Mouse (Mus musculus): ENCODE data around the gene Abcb4. TPM values are rescaled to one million over a fixed set of nuclear protein-coding genes. Genes with fewer than 3 reads are reported as not detected.
"Not testable (repeated sequence)": the region's sequence is repeated elsewhere in the genome, so short reads cannot be mapped to it uniquely, and the experiment has no call there.

The Abcb4 gene
- total RNA-seq, 1 experiment from 2014 or later: 110 TPM

DNA sequence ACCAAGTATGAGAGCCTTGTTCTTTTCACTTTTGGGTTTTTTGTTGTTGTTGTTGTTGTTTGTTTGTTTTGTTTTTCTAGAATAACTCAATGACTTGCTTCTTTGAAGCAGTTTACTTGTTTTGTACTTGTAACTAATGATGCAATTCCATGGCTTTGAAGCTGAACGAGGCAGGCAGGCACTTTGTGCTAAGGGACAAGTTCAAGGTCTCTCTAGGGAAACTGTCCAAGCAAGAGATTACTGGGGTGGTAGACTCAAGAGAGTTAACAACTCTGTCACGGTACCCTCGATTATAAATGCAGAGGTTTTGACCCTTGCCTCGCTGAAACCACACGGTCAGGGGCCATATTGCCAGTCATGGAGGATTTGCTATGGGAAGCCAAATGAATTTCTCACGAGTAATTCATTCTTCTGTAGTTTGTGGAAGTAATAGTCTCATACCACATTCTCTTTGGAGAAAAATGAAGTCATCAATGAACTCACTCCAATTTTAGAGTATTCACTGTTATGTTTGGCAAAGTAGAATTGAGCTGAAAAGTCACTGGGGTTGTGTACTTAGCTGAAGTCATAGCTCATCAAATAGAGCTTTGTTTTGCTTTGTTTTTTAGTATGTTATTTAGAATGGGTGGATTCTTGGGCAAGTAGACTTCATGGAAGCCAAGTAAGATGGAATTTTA lies 8.8 kb downstream of the Abcb4 start:
- ATAC-seq (replicated peaks; ENCODE audit: low read depth, poor library complexity, severe bottlenecking): no peak

DNA sequence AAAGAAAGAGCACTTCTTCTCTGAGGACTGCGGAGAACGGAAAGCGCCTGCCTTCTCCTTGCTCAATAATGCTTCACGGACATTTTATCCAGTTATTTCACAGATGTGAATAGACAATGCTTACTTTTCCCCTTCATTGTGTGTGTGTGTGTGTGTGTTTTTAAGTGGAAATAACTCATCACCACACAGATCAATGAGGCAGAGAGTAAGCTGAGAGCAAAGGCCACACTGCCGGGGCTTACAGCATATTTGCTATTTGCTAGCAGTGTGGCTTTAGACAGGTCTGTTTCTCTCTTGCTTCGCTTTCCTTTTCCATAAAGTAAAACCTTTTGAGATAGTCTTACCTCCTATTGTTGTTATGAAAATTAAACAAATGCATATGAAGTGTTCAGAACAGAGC lies 11.0 kb downstream of the Abcb4 start:
- no peak for ATAC-seq (replicated peaks; ENCODE audit: low read depth, poor library complexity, severe bottlenecking)

DNA sequence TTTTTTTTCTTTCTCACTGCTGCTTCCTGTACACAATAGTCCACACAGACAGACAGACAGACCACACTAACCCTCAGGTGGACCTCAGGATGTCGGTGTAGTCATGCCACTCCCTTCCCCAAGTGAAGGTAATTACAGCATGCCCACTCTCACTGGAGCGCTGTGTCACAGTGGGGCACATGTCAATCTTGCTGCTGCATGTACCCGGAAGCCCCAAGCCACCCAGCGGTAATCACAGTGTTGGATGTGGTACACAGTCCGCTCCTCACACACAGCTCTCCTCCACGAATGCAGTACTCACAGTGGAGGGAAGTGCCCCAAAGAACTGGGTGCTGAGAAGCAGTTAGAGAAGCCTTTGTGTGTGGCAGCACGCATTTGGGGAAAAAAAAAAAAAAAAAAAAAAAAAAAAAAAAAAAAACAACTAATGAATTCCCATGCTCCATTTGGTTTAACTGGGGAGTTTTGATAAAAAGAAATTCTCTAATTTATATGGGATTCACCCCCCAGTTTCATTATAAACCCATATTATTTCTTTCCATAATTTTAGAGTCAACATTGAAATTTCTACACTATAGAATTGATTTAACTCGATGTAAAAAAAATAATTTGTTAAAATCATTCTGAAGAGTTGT lies 18.2 kb downstream of the Abcb4 start:
- peak; percentile 91 for ATAC-seq (replicated peaks; ENCODE audit: low read depth, poor library complexity, severe bottlenecking)

DNA sequence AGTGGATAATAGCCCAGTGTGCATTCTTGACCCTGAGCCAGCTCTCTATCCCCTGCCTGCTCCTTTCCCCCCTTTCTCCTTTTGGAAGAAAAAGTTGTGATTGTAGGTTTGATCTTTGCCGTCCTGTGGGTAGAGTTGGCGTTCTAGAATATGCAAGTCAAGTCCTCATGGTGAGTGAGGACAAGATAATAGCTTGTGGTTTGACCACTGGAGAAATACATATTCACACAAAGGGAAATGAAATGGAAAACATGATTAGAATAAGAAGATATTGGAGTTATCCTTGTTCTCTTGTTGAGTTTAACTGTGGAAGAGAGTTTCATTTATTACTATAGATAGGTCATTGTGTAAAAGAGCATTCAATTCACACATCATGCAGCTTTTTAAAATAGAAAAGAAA lies 22.9 kb downstream of the Abcb4 start:
- peak; percentile 38; the same call in 1 of the 2 replicates for ATAC-seq (replicated peaks; ENCODE audit: low read depth, poor library complexity, severe bottlenecking)

DNA sequence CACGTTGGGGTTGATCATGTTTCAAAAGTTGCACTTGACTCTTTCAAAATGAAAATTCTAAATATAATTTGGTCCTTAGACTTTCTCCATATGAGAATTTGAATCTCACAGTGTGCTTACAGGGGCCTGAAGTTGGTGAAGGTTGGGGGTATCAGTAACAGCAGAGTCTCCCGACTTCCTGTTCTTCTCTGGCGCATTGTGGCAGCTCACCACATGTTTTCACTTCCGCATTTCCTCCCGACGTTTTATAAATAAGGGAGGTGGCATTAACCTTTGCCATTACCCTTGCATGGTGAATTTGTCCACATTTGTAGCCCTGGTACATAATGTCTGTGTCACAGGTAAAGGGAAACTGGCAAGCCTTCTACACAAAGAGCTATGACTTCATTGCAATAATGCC lies 23.6 kb downstream of the Abcb4 start:
- peak; percentile 98 for ATAC-seq (replicated peaks; ENCODE audit: low read depth, poor library complexity, severe bottlenecking)

DNA sequence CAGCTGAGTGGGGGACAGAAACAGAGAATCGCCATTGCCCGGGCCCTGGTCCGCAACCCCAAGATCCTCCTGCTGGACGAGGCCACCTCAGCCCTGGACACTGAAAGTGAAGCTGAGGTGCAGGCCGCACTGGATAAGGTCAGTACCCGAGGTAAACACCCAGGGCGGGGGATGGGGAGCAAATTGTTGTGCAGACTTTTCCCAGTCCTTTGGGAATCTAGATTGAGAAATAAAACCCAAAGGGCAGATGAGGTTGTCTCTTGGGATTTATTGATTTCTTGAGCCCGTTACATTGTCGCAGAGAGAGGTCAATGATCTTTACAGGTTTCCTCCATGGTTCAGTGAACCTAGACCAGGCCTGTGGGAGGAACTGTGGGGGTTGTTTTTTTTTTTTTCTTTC lies 34.9 kb downstream of the Abcb4 start:
- no peak for ATAC-seq (replicated peaks; ENCODE audit: low read depth, poor library complexity, severe bottlenecking)

GRCm38 (mm10) chr5:8937965-8938364 lies 44.4 kb downstream of the Abcb4 start:
- ATAC-seq (replicated peaks; ENCODE audit: low read depth, poor library complexity, severe bottlenecking): peak; percentile 79

DNA sequence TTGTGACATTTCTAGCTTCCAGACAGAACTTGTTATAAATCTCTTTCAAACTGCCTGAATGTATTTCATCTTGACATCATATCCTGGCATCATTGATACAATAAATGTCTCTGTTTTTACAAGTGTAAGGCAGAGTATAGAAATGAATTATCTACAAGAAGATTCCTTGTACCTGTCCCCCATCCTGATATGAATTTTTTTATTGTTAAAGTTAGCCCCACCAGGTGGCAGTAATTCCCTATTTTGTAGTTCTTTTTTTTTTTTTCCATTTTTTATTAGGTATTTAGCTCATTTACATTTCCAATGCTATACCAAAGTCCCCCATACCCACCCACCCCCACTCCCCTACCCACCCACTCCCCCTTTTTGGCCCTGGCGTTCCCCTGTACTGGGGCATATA lies 47.7 kb downstream of the Abcb4 start:
- ATAC-seq (replicated peaks; ENCODE audit: low read depth, poor library complexity, severe bottlenecking): not testable (repeated sequence)

DNA sequence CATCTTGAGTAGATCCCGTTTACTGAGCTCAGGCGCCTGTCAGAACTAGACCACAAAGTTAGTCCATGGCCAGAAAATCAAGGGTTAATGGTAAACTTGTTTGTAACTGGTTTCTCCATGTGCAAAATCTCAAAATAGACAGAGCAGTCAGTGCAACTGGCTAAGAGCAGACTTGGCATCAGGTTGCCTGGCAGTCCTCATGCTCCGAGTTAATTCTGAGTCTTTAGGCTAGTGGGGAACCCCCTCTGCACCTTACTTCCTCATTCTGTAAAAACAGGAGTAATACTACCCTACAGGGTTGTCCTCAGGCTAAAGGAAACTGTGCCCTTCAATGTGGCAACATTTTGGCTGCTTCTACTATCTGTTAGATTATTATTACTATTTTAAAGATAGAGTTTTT lies 50.3 kb downstream of the Abcb4 start:
- peak; percentile 99 for ATAC-seq (replicated peaks; ENCODE audit: low read depth, poor library complexity, severe bottlenecking)

DNA sequence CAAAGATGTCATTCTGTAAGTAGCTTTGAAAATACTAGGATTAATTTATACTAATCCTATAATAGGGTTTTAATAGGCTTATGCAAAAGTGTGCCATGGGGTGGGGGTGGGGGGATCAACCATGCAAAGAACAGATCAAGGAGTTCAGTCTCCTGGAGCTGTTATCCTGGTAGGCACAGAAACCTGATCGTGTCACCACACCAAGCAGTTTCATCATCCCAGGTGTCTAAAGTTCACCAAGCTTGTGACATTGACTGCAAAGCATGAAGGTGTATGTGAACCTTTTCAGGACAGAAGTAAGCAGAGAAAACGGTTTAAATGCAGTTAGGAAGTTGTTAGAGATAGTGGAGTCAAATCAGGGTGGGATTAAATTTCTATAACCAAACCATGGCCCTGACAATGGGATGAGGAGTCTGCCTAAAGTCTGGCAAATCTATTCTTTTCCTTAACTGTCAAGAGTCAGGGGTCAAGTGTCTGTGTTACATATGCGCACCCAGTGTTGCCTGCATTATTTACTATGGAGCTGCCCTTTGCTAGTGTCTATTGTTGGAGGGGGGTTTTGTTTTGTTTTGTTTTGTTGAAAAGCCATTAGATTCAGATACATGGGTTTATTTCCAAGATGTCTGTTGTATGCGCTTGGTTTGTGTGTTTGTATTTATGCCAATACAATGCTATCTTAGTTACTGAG lies 54.0 kb downstream of the Abcb4 start:
- ATAC-seq (replicated peaks; ENCODE audit: low read depth, poor library complexity, severe bottlenecking): no peak

DNA sequence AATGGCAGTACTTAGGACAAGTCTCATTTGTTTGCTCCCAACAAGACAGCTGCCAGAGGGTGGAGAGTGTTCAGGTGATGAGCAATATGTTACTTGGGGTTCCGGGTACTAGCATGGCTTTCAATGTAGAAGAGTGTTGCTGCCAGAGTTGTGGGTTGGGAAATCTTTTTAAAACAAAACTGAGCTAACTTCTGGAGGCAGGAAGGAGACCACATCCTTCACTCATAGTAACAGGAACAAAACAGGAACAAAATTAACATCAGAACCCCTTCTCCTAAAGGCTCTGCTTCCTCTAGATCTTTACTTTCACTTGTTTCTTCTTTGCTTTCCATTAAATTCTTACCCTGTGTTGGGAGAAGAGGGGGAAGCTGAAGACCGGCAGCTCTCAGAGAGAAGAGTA lies 60.1 kb downstream of the Abcb4 start:
- peak; percentile 70 for ATAC-seq (replicated peaks; ENCODE audit: low read depth, poor library complexity, severe bottlenecking)

DNA sequence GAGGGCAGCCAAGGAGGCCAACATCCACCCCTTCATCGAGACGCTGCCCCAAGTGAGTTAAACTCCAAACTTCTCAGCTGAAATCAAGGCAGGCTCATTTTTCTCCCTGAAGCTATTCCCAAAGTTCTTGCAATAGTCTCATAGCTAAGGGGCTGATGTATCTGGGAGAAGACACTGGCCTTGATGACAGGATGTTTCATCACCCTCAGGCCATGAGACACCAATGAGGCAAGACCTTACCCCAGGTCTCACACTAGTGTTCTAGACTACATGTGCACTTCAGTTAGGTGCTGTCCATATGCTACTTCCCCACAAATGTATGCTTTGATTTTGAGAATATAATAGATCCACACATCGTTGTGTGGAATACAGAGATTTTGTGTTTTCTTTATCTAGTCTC lies 62.0 kb downstream of the Abcb4 start:
- no peak for ATAC-seq (replicated peaks; ENCODE audit: low read depth, poor library complexity, severe bottlenecking)

DNA sequence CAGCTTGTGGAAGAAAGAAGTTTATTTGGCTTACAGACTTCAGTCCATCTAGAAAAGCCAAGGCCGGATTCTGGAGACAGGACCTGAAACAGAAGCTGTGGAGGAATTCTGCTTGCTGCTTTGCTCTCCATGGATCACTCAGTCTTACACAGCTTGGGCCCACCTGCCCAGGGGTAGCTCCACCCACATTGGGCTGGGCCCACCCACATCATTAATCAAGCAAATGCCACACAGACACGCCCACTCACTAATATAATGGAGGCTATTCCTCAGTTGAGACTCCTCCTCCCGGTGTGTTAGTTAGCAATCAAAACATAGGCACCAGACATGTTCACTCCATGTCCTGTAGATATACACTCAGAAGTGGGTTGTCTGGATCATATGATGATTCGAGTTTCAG lies 67.0 kb downstream of the Abcb4 start:
- no peak for ATAC-seq (replicated peaks; ENCODE audit: low read depth, poor library complexity, severe bottlenecking)

DNA sequence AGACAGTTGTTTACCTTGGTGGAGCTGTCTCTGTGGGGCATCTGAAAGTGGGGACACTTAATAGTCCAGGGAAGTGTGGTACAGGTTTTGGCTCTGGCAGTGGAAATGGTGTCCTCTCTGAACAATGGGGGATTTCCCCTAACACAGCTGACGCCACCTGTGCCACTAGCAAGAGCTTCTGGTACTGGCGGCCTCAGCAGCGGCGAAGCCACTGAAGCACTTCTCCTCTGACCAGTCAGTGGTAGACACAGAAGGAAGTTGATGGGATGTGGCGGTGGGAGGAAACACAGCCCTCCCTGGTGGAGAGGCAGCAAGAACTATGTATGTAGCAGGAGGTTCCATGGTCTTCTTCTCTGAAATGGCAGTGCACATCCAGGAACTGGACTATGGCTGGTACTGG lies 71.0 kb downstream of the Abcb4 start:
- ATAC-seq (replicated peaks; ENCODE audit: low read depth, poor library complexity, severe bottlenecking): peak; percentile 57

- ATAC-seq (replicated peaks; ENCODE audit: low read depth, poor library complexity, severe bottlenecking): no peak
Observed at GRCm38 (mm10) chr5:8970694-8971093, 77.2 kb downstream of the Abcb4 start.

- no peak for ATAC-seq (replicated peaks; ENCODE audit: low read depth, poor library complexity, severe bottlenecking)
Observed at GRCm38 (mm10) chr5:8972355-8972754, 78.8 kb downstream of the Abcb4 start.

- ATAC-seq (replicated peaks; ENCODE audit: low read depth, poor library complexity, severe bottlenecking): no peak
Observed at GRCm38 (mm10) chr5:8974721-8975120, 81.2 kb downstream of the Abcb4 start.

DNA sequence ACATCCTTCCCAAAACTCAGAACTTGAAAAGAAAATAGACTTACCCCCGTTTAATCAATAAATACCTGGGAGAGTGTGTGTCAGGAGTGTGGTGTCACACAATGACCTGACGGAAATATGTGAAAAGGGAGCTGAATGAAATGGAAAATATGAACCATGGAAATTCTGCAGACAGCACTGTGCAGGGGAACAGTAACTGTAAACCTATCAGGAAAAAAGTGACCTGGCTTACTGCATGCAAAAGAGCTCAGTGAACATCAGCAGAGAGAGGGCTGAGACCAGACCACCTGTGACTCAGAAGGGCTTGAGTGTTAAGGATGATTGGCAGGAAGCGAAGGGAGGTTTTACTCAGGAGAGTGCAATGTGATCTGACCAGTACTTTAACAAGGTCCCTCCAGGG lies 92.0 kb downstream of the Abcb4 start:
- ATAC-seq (replicated peaks; ENCODE audit: low read depth, poor library complexity, severe bottlenecking): no peak

DNA sequence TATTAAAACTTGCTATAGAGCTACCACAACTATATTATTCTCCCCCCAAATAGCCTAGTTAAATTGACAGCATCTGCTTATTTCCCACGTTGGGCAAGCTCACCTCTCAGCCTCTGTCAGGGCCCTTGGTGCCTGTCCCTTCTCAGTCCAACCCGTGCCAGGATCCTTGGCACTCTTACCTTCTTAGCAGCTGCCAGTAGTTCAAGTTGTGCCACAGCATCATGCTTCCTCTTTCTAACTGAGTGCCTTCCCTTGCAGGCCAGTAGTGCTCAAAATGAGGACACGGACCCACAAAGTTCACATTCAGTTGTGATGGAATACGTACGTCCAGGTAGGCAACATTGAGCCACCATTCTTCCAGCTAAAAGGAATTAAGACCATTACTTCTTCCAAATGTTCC lies 94.4 kb downstream of the Abcb4 start:
- no peak for ATAC-seq (replicated peaks; ENCODE audit: low read depth, poor library complexity, severe bottlenecking)

DNA sequence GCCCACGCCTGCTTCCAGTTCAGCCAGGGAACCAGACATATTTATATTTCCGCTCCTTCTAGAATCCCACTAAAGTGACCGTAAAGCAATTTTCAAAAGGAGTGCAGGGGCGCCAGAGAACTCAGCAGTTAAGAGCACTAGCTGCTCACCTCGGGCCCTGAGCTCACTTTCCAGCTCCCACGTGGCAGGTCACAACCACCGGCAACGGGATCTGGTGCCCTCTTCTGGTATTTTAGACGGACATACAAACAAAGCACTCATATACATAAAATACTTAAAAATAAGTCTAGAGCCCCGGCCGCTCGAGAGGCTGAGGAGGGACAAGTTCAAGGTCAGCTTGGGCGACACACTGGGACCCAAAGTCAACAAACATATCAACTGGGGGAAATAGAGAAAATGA lies 97.0 kb downstream of the Abcb4 start:
- ATAC-seq (replicated peaks; ENCODE audit: low read depth, poor library complexity, severe bottlenecking): no peak

- no peak for ATAC-seq (replicated peaks; ENCODE audit: low read depth, poor library complexity, severe bottlenecking)
Observed at GRCm38 (mm10) chr5:8991626-8992025, 98.1 kb downstream of the Abcb4 start.

Measured in common myeloid progenitor, adult 5-6 weeks (primary cell).